ENCODE assay signal across 13 mouse cellular contexts in genomic region chr13:53217396-53217975, GRCm38 (mm10).
DNase-seq lines count a peak whose midpoint lies in the region; ATAC-seq lines count a peak whose summit lies in the region.
"Had no signal": no experiment of that assay in that cellular context is flagged by ENCODE, and none has a peak within 500 bp of the region (broad histone marks: within the 10 kb centered on the region; RNA-seq: fewer than 3 reads in every experiment).

No protein-coding gene starts in this region.

- no peaks in the 10 kb centered on the region for H3K9me3 ChIP-seq in limb, embryonic 12.5 days
- no peaks in the 10 kb centered on the region for H3K9me3 ChIP-seq in limb, embryonic 10.5 days (replicated peaks)
- H3K9me3 ChIP-seq in kidney, embryonic 16.5 days (ENCODE audit: low read length): no peaks in the 10 kb centered on the region
- H3K9me3 ChIP-seq in stomach, embryonic 14.5 days (ENCODE audit: control insufficient read depth, low read depth, low read length): no peaks in the 10 kb centered on the region
- no peaks in the 10 kb centered on the region for H3K9me3 ChIP-seq in midbrain, embryonic 14.5 days (ENCODE audit: control insufficient read depth, low read length)
- H3K9me3 ChIP-seq: forebrain, embryonic 12.5 days; hindbrain, embryonic 15.5 days had no signal

- H3K36me3 ChIP-seq in limb, embryonic 12.5 days: peaks cover 6% of the 10 kb centered on the region
- H3K36me3 ChIP-seq in limb, embryonic 10.5 days: peaks cover 20% of the 10 kb centered on the region
- no peaks in the 10 kb centered on the region for H3K36me3 ChIP-seq in kidney, embryonic 16.5 days (ENCODE audit: insufficient read depth, low read length)
- H3K36me3 ChIP-seq in stomach, embryonic 14.5 days (ENCODE audit: control insufficient read depth, insufficient read depth, low read length): no peaks in the 10 kb centered on the region
- H3K36me3 ChIP-seq in midbrain, embryonic 14.5 days (ENCODE audit: control insufficient read depth, insufficient read depth, low read length): no peaks in the 10 kb centered on the region
- H3K36me3 ChIP-seq: forebrain, embryonic 12.5 days; hindbrain, embryonic 15.5 days had no signal

- DNase-seq in adrenal gland, postnatal 10 days: peak; percentile 41
- no peak for DNase-seq in adrenal gland, adult 18-20 months (ENCODE audit: low spot score in 2 of 2)
- DNase-seq in limb, embryonic 10.5 days (ENCODE audit: low spot score): no peak
- no peak for DNase-seq in c-Kit-positive CD71-positive TER-119-positive erythroid progenitor cells, embryonic 14.5 days (ENCODE audit: low spot score)
- DNase-seq in midbrain, embryonic 14.5 days: no peak
- DNase-seq: cerebellum, adult 18-20 months; gastrocnemius, postnatal 14 days had no signal

- peaks cover 81% of the 10 kb centered on the region for H3K4me1 ChIP-seq in limb, embryonic 12.5 days (replicated peaks)
- H3K4me1 ChIP-seq in limb, embryonic 10.5 days: peaks cover 88% of the 10 kb centered on the region
- H3K4me1 ChIP-seq in kidney, embryonic 16.5 days (ENCODE audit: insufficient read depth, low read length): peaks cover 21% of the 10 kb centered on the region
- peaks cover 40% of the 10 kb centered on the region for H3K4me1 ChIP-seq in stomach, embryonic 14.5 days (ENCODE audit: control insufficient read depth, insufficient read depth, low read length)
- 0 out of 2 replicates have a peak, but pooled peaks cover under 1% of the 10 kb centered on the region for H3K4me1 ChIP-seq in midbrain, embryonic 14.5 days (ENCODE audit: control insufficient read depth, insufficient read depth, low read length)

- ATAC-seq in limb, embryonic 12.5 days (ENCODE audit: insufficient number of reproducible peaks, insufficient read depth, low FRiP score, low TSS enrichment, low read depth): no peak
- peak; percentile 50 for ATAC-seq in kidney, embryonic 16.5 days (ENCODE audit: low FRiP score, low TSS enrichment)
- peak; percentile 25; the same call in 1 of the 2 replicates for ATAC-seq in stomach, embryonic 14.5 days (ENCODE audit: insufficient number of reproducible peaks, insufficient read depth, low FRiP score, low read depth)
- ATAC-seq in midbrain, embryonic 14.5 days (ENCODE audit: low FRiP score, low TSS enrichment): no peak
- ATAC-seq: activated CD4-positive, CD25-positive, alpha-beta regulatory T cell, adult 4 months had no signal

- no peak overlapping the region for H3K9ac ChIP-seq in limb, embryonic 12.5 days (replicated peaks)
- no peak overlapping the region for H3K9ac ChIP-seq in kidney, embryonic 16.5 days (replicated peaks; ENCODE audit: low read length)
- no peak overlapping the region for H3K9ac ChIP-seq in stomach, embryonic 14.5 days (replicated peaks; ENCODE audit: low read depth, low read length)
- H3K9ac ChIP-seq in midbrain, embryonic 14.5 days (replicated peaks; ENCODE audit: low read length): no peak overlapping the region
- H3K9ac ChIP-seq: forebrain, embryonic 12.5 days; hindbrain, embryonic 15.5 days had no signal

- no peak overlapping the region for H3K4me3 ChIP-seq in limb, embryonic 12.5 days (replicated peaks)
- H3K4me3 ChIP-seq in limb, embryonic 10.5 days: no peak overlapping the region
- no peak overlapping the region for H3K4me3 ChIP-seq in kidney, embryonic 16.5 days (ENCODE audit: low read length)
- H3K4me3 ChIP-seq in stomach, embryonic 14.5 days (ENCODE audit: low read depth, low read length): no peak overlapping the region
- H3K4me3 ChIP-seq in midbrain, embryonic 14.5 days (replicated peaks; ENCODE audit: low read depth, low read length): no peak overlapping the region
- H3K4me3 ChIP-seq: forebrain, embryonic 12.5 days; hindbrain, embryonic 15.5 days had no signal

- no peaks in the 10 kb centered on the region for H3K27me3 ChIP-seq in limb, embryonic 12.5 days
- no peaks in the 10 kb centered on the region for H3K27me3 ChIP-seq in limb, embryonic 10.5 days (ENCODE audit: low read depth, poor library complexity, severe bottlenecking)
- H3K27me3 ChIP-seq in kidney, embryonic 16.5 days (ENCODE audit: insufficient read depth, low read length): no peaks in the 10 kb centered on the region
- no peaks in the 10 kb centered on the region for H3K27me3 ChIP-seq in stomach, embryonic 14.5 days (ENCODE audit: control insufficient read depth, insufficient read depth, low read length)
- H3K27me3 ChIP-seq in midbrain, embryonic 14.5 days (ENCODE audit: control insufficient read depth, insufficient read depth, low read length): no peaks in the 10 kb centered on the region
- H3K27me3 ChIP-seq: forebrain, embryonic 12.5 days; hindbrain, embryonic 15.5 days had no signal

- no peak overlapping the region for H3K4me2 ChIP-seq in limb, embryonic 12.5 days
- no peak overlapping the region for H3K4me2 ChIP-seq in kidney, embryonic 16.5 days (replicated peaks; ENCODE audit: low read depth, low read length)
- no peak overlapping the region for H3K4me2 ChIP-seq in stomach, embryonic 14.5 days (replicated peaks; ENCODE audit: low read depth, low read length)
- H3K4me2 ChIP-seq in midbrain, embryonic 14.5 days (ENCODE audit: low read length): no peak overlapping the region
- H3K4me2 ChIP-seq: forebrain, embryonic 12.5 days; hindbrain, embryonic 15.5 days had no signal

- peak overlapping the region; percentile 17; the same call in 1 of the 2 replicates for H3K27ac ChIP-seq in limb, embryonic 12.5 days
- H3K27ac ChIP-seq in limb, embryonic 10.5 days: no peak overlapping the region
- peak overlapping the region; percentile 23; the same call in 1 of the 2 replicates for H3K27ac ChIP-seq in kidney, embryonic 16.5 days (ENCODE audit: low read length)
- H3K27ac ChIP-seq in stomach, embryonic 14.5 days (ENCODE audit: low read length): no peak overlapping the region; the same call in 1 of the 2 replicates
- no peak overlapping the region for H3K27ac ChIP-seq in midbrain, embryonic 14.5 days (replicated peaks; ENCODE audit: low read depth, low read length)
- H3K27ac ChIP-seq: forebrain, embryonic 12.5 days; hindbrain, embryonic 15.5 days had no signal

- 51% methylated on average over 6 of the region's 6 CpGs for WGBS in limb, embryonic 12.5 days
- WGBS in limb, embryonic 10.5 days: 58% methylated on average over 6 of the region's 6 CpGs
- WGBS in kidney, embryonic 16.5 days: 47% methylated on average over 6 of the region's 6 CpGs
- 36% methylated on average over 6 of the region's 6 CpGs for WGBS in stomach, embryonic 14.5 days
- 80% methylated on average over 6 of the region's 6 CpGs for WGBS in midbrain, embryonic 14.5 days

Comparison
In these comparisons a context has a peak if more than half of its experiments do, and no peak if none do; other contexts are left out.
1. H3K27ac ChIP-seq: peak in limb, embryonic 12.5 days (single experiment) and kidney, embryonic 16.5 days (single experiment); none in limb, embryonic 10.5 days (single experiment), stomach, embryonic 14.5 days (single experiment) and midbrain, embryonic 14.5 days (single experiment).
2. ATAC-seq: peak in kidney, embryonic 16.5 days (single experiment) and stomach, embryonic 14.5 days (single experiment); none in limb, embryonic 12.5 days (single experiment) and midbrain, embryonic 14.5 days (single experiment).